Mouse (Mus musculus) CH12.LX (cell line): Measurements from ENCODE around the gene Fndc9. TPM values are rescaled to one million over a fixed set of nuclear protein-coding genes. Genes with fewer than 3 reads are reported as not detected.

Experiments
- DNase-seq: peaks from one replicate; pipeline ENCODE4 v3.0.0-alpha.2; 2013; ENCODE audit errors: extremely low read depth
- H3K27ac ChIP-seq: 2 replicates; pipeline ENCODE4 v1.5.1; 2012; ENCODE audit warnings: low read depth, mild to moderate bottlenecking, control low read depth, moderate library complexity; ENCODE audit not compliant: insufficient read depth
- H3K27me3 ChIP-seq: replicated peaks from 2 replicates; pipeline ENCODE3; 2012; ENCODE audit warnings: inconsistent platforms
- H3K36me3 ChIP-seq, 2 experiments: replicated peaks in 1 of 2; 2 replicates each; pipeline versions ENCODE3 to v1.6.1; 2012; ENCODE audit warnings: inconsistent platforms in 1 of 2, low read length in 1 of 2, mild to moderate bottlenecking in 1 of 2, mixed read lengths in 1 of 2, moderate library complexity in 1 of 2; ENCODE audit not compliant: control insufficient read depth in 1 of 2, insufficient read depth in 1 of 2
- H3K4me1 ChIP-seq, 2 experiments: 2 replicates each; pipeline ENCODE4 v1.6.1; 2012; ENCODE audit warnings: inconsistent platforms in 1 of 2, moderate library complexity in 1 of 2; ENCODE audit not compliant: insufficient read depth in 2 of 2, control insufficient read depth in 1 of 2
- H3K4me2 ChIP-seq: 2 replicates; pipeline ENCODE4 v1.6.1; 2012; ENCODE audit warnings: low read depth, mild to moderate bottlenecking, control low read depth; ENCODE audit not compliant: poor library complexity, insufficient read depth, severe bottlenecking
- H3K4me3 ChIP-seq, 3 experiments: fragments of 150-350 bp in 1 of 3; sonication (generic) in 1 of 3; replicated peaks in 1 of 3; 2 replicates each; pipeline versions ENCODE3 to v1.5.1; 2011 to 2012; ENCODE audit warnings: low read depth in 2 of 3, low read length in 2 of 3, mild to moderate bottlenecking in 2 of 3, moderate library complexity in 2 of 3, control low read depth in 1 of 3, improper control_type of control experiment in 1 of 3, inconsistent platforms in 1 of 3, mixed read lengths in 1 of 3; ENCODE audit not compliant: poor library complexity in 1 of 3
- H3K79me2 ChIP-seq: replicated peaks from 2 replicates; pipeline ENCODE4 v1.6.1; 2012; ENCODE audit warnings: mild to moderate bottlenecking, moderate library complexity; ENCODE audit not compliant: control insufficient read depth, poor library complexity, insufficient read depth, severe bottlenecking; ENCODE audit errors: extremely low read depth
- H3K9ac ChIP-seq: 2 replicates; pipeline ENCODE4 v1.6.1; 2012; ENCODE audit warnings: low read depth, mild to moderate bottlenecking, control low read depth, moderate library complexity; ENCODE audit not compliant: insufficient read depth
- H3K9me3 ChIP-seq: replicated peaks from 2 replicates; pipeline ENCODE3; 2012; ENCODE audit warnings: low read length, inconsistent platforms, mixed read lengths
- BHLHE40 ChIP-seq: IDR thresholded peaks from 2 replicates; pipeline ENCODE4 v1.6.1; 2011; ENCODE audit warnings: mild to moderate bottlenecking, low read depth, low read length, improper control_type of control experiment
- ELF1 ChIP-seq: IDR thresholded peaks from 2 replicates; pipeline ENCODE4 v1.6.1; 2014; ENCODE audit warnings: low read depth, mild to moderate bottlenecking, inconsistent platforms, low read length, improper control_type of control experiment
- EP300 ChIP-seq: IDR thresholded peaks from 2 replicates; pipeline ENCODE4 v1.6.1; 2011; ENCODE audit warnings: low read length, improper control_type of control experiment
- ETS1 ChIP-seq: conservative IDR thresholded peaks from 2 replicates; pipeline ENCODE4 v1.6.1; 2012; ENCODE audit warnings: low read depth, mild to moderate bottlenecking, inconsistent platforms, low read length, improper control_type of control experiment, moderate library complexity
- GABPA ChIP-seq: IDR thresholded peaks from 2 replicates; pipeline ENCODE4 v1.6.1; 2012; ENCODE audit warnings: low read depth, low read length, improper control_type of control experiment, inconsistent platforms; ENCODE audit not compliant: insufficient replicate concordance
- HCFC1 ChIP-seq: IDR thresholded peaks from 2 replicates; pipeline ENCODE4 v1.6.1; 2012; ENCODE audit warnings: low read depth, mild to moderate bottlenecking, inconsistent platforms, low read length, improper control_type of control experiment
- IRF4 ChIP-seq: IDR thresholded peaks from 2 replicates; pipeline ENCODE4 v1.6.1; 2014; ENCODE audit warnings: low read depth, mild to moderate bottlenecking, inconsistent platforms, low read length, improper control_type of control experiment
- JUN ChIP-seq: IDR thresholded peaks from 2 replicates; pipeline ENCODE4 v1.6.1; 2011; ENCODE audit warnings: low read depth, mild to moderate bottlenecking, low read length, improper control_type of control experiment, moderate library complexity; ENCODE audit not compliant: insufficient read depth
- JUND ChIP-seq: conservative IDR thresholded peaks from 2 replicates; pipeline ENCODE4 v1.6.1; 2011; ENCODE audit warnings: low read depth, low read length, improper control_type of control experiment
- MAFK ChIP-seq: IDR thresholded peaks from 2 replicates; pipeline ENCODE4 v1.6.1; 2011; ENCODE audit warnings: low read length, improper control_type of control experiment; ENCODE audit not compliant: insufficient replicate concordance
- MAX ChIP-seq: IDR thresholded peaks from 2 replicates; pipeline ENCODE4 v1.6.1; 2011; ENCODE audit warnings: low read length, improper control_type of control experiment
- MAZ ChIP-seq: IDR thresholded peaks from 2 replicates; pipeline ENCODE4 v1.6.1; 2012; ENCODE audit warnings: low read depth, mild to moderate bottlenecking, inconsistent platforms, low read length, improper control_type of control experiment, moderate library complexity
- MYC ChIP-seq: IDR thresholded peaks from 2 replicates; pipeline ENCODE4 v1.6.1; 2011; ENCODE audit warnings: low read depth, mild to moderate bottlenecking, improper control_type of control experiment, low read length
- NELFE ChIP-seq: IDR thresholded peaks from 2 replicates; pipeline ENCODE4 v1.6.1; 2011; ENCODE audit warnings: low read depth, low read length, improper control_type of control experiment
- PAX5 ChIP-seq: IDR thresholded peaks from 2 replicates; pipeline ENCODE4 v1.6.1; 2012; ENCODE audit warnings: low read length, inconsistent platforms, mixed read lengths
- POLR2AphosphoS2 ChIP-seq: IDR thresholded peaks from 2 replicates; pipeline ENCODE4 v1.6.1; 2011; ENCODE audit warnings: low read depth, low read length, improper control_type of control experiment
- RCOR1 ChIP-seq: conservative IDR thresholded peaks from 2 replicates; pipeline ENCODE4 v1.6.1; 2012; ENCODE audit warnings: low read depth, mild to moderate bottlenecking, inconsistent platforms, low read length, improper control_type of control experiment
- SIN3A ChIP-seq: IDR thresholded peaks from 2 replicates; pipeline ENCODE4 v1.6.1; 2012; ENCODE audit warnings: low read length, improper control_type of control experiment, inconsistent platforms
- SMC3 ChIP-seq: IDR thresholded peaks from 2 replicates; pipeline ENCODE4 v1.6.1; 2011; ENCODE audit warnings: low read depth, low read length, improper control_type of control experiment
- TBP ChIP-seq: conservative IDR thresholded peaks from 2 replicates; pipeline ENCODE4 v1.6.1; 2011; ENCODE audit warnings: low read depth, low read length, improper control_type of control experiment
- UBTF ChIP-seq: IDR thresholded peaks from 2 replicates; pipeline ENCODE4 v1.6.1; 2012; ENCODE audit warnings: low read depth, mild to moderate bottlenecking, inconsistent platforms, low read length, improper control_type of control experiment, moderate library complexity
- ZKSCAN1 ChIP-seq: IDR thresholded peaks from 2 replicates; pipeline ENCODE4 v1.6.1; 2012; ENCODE audit warnings: low read depth, inconsistent platforms, low read length, improper control_type of control experiment, borderline replicate concordance
- ZMIZ1 ChIP-seq: IDR thresholded peaks from 2 replicates; pipeline ENCODE4 v1.6.1; 2012; ENCODE audit warnings: low read depth, mild to moderate bottlenecking, inconsistent platforms, low read length, improper control_type of control experiment
- dilution Hi-C: fragments of 300-500 bp; cut with MboI; formaldehyde crosslinking; loops from 2 replicates; pipeline ENCODE4 v1.14.3; 2020; ENCODE audit warnings: low sequenced_read_pairs; ENCODE audit not compliant: extremely low pct_unique_long_range_greater_than_20kb, extremely low pct_ligation_motif_present
- in situ Hi-C: fragments of 300-500 bp; cut with MboI; formaldehyde crosslinking; loops from 3 replicates; pipeline ENCODE4 v1.14.3; 2019; ENCODE audit warnings: low sequenced_read_pairs, low pct_ligation_motif_present, low pct_unique_long_range_greater_than_20kb, mixed read lengths
- polyA plus RNA-seq: library from polyadenylated mRNA; unstranded; fragments of >175 nt; gene quantifications from 2 replicates; pipeline ENCODE4 v1.2.1, GENCODE M21; 2012; ENCODE audit warnings: low read depth; ENCODE audit not compliant: insufficient read length
- total RNA-seq, 2 experiments: library from RNA; depleted of rRNA; stranded (reverse); fragments of 300-350 nt in 1 of 2; fragments of >200 nt in 1 of 2; gene quantifications; 2 replicates each; pipeline ENCODE4 v1.2.3; 2012 to 2014

Fndc9 gene
- total and polyA plus RNA-seq, 3 experiments = 3.9 to 12.1 TPM; not detected in 1

DNA sequence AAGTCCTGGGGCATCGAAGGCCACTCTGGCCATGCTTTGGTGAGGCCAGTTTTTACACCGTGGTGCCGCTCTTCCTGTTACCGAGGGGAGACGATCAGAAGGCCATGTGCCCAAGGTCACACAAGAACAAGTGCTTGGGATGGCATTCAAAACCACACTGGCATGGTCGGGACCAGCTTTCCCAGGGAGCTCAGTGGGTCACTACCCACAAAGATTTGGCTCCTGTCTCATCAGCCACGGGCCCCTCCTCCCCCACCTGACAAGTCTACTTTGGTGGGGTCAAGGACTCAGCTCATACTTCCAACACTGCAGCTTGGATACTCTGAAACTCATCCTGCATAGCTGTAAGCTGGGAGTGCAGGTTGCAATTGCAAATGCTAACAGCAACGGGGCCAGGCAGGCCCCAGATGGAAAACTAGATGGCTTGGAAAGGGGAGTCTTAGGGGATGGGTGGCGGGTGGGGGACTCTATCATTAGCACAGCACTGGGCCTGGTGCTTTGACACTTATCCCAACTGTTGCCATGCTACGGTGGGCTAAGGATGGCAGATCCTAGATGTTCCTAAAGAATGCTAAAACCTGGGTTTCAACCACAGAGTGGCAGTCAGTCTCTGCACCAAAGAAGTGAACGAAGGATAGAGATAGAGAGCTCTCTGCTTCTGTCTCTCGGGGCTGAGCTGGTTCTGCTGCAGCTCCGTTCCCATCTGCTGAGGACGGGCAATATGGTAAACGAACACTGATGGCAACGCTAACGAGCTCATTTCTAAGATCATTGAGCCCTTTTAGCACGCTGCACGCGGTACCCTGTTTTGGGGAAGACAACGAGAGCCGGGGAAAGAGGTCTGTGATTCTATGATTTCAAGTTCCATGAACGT lies 9.6 kb downstream of the Fndc9 start:
- Histone ChIP-seq H3K27me3 (no peaks in the 10 kb centered on the region), H3K36me3 (peaks cover 86 to 88% of the 10 kb centered on the region in 2 experiments), H3K4me3 (no peak overlapping the region), H3K9me3 (no peaks in the 10 kb centered on the region), H3K9ac (no peak overlapping the region), H3K79me2 (no peaks in the 10 kb centered on the region), H3K4me1 (peaks cover 0 to 6% of the 10 kb centered on the region in 2 experiments; a peak in 1 of 4 replicates), H3K4me2 (no peak overlapping the region), H3K27ac (no peak overlapping the region)
- DNase-seq = no peak
- no peak for TF ChIP-seq SIN3A
- no peak for TF ChIP-seq PAX5
- no peak for TF ChIP-seq UBTF
- no peak for TF ChIP-seq MAZ
- TF ChIP-seq ETS1 = no peak
- no peak for TF ChIP-seq IRF4
- no peak for TF ChIP-seq ZKSCAN1
- no peak for TF ChIP-seq RCOR1
- in situ Hi-C loops (no loop called here), dilution Hi-C loops (no loop called here)

DNA sequence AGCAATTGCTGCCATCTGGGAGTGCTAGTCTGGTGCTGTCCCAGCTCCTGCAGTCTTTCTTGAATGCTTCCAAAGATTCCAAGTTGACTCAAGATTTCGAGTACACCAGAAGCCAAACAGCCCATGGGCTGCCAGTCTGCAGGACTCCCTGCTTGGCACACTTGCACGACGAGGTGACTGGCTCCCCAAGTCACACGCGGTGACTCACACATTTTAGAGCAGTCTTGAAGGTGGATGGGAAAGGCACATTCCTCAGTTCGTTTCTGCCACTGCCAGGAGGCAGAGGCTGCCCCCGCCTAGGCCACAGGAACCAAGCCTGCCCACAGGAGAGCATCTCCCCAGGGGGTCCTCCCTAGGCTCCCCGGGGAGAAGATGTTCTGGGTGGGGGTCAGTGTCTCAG lies 10.6 kb downstream of the Fndc9 start:
- H3K79me2 ChIP-seq = no peaks in the 10 kb centered on the region
- in situ Hi-C loops = no loop called here
- TF ChIP-seq SMC3 (no peak), MAFK (no peak), BHLHE40 (no peak), HCFC1 (no peak), NELFE (no peak), ZMIZ1 (no peak), JUND (no peak), POLR2AphosphoS2 (no peak), EP300 (no peak), ELF1 (no peak), ZKSCAN1 (no peak), JUN (no peak), PAX5 (no peak), MYC (no peak), TBP (no peak), ETS1 (no peak), GABPA (no peak), MAX (no peak)
- TF ChIP-seq, all 38 proteins: peak for 0
- Histone ChIP-seq H3K27me3 (no peaks in the 10 kb centered on the region), H3K36me3 (peaks cover 86 to 88% of the 10 kb centered on the region in 2 experiments), H3K9me3 (no peaks in the 10 kb centered on the region), H3K4me2 (no peak overlapping the region), H3K4me1 (peaks cover 0 to 6% of the 10 kb centered on the region in 2 experiments; a peak in 1 of 4 replicates), H3K4me3 (no peak overlapping the region), H3K27ac (no peak overlapping the region), H3K9ac (no peak overlapping the region)
- dilution Hi-C loops = no loop called here
- DNase-seq = no peak
